Mouse (Mus musculus) forebrain, embryonic 11.5 days (tissue): Measurements from ENCODE around the gene Pcp4l1. TPM values are rescaled to one million over a fixed set of nuclear protein-coding genes. Genes with fewer than 3 reads are reported as not detected.

Experiments
- ATAC-seq: fragments of 200-750 bp; cut with Nextera tagmentation; replicated peaks from 2 replicates; pipeline ENCODE4 v1.8.0; 2017; ENCODE audit warnings: moderate TSS enrichment; ENCODE audit not compliant: low FRiP score
- DNase-seq: peaks from one replicate; pipeline ENCODE4 v3.0.0-alpha.2; 2017; ENCODE audit warnings: low spot score
- H3K27ac ChIP-seq: fragments of 300-500 bp; sonication (generic); 2 replicates; pipeline ENCODE4 v1.5.1; 2014; ENCODE audit warnings: low read depth, low read length
- H3K27me3 ChIP-seq: fragments of 300-500 bp; sonication (generic); 2 replicates; pipeline ENCODE4 v1.6.1; 2014; ENCODE audit warnings: mild to moderate bottlenecking, low read length, mixed read lengths; ENCODE audit not compliant: control insufficient read depth, insufficient read depth
- H3K36me3 ChIP-seq: fragments of 300-500 bp; sonication (generic); 2 replicates; pipeline ENCODE4 v1.6.1; 2014; ENCODE audit warnings: mild to moderate bottlenecking, low read length, moderate library complexity, mixed read lengths; ENCODE audit not compliant: control insufficient read depth, insufficient read depth
- H3K4me1 ChIP-seq: fragments of 300-500 bp; sonication (generic); replicated peaks from 2 replicates; pipeline ENCODE4 v1.6.1; 2014; ENCODE audit warnings: low read length, mixed read lengths; ENCODE audit not compliant: control insufficient read depth, insufficient read depth
- H3K4me2 ChIP-seq: fragments of 300-500 bp; sonication (generic); 2 replicates; pipeline ENCODE4 v1.6.1; 2014; ENCODE audit warnings: low read depth, mild to moderate bottlenecking, low read length, moderate library complexity, mixed read lengths; ENCODE audit not compliant: severe bottlenecking
- H3K4me3 ChIP-seq: fragments of 300-500 bp; sonication (generic); 2 replicates; pipeline ENCODE4 v1.5.1; 2014; ENCODE audit warnings: low read depth, low read length
- H3K9ac ChIP-seq: fragments of 300-500 bp; sonication (generic); 2 replicates; pipeline ENCODE4 v1.6.1; 2014; ENCODE audit warnings: low read length
- H3K9me3 ChIP-seq: fragments of 300-500 bp; sonication (generic); 2 replicates; pipeline ENCODE4 v1.6.1; 2016; ENCODE audit warnings: low read length, mixed read lengths; ENCODE audit not compliant: control insufficient read depth
- WGBS: fragments of 180-500 bp; shearing (Covaris S2); extraction: QIAGEN DNeasy Blood & Tissue Kit; methylation state at CpG from one replicate; pipeline ENCODE4 v1.1.7; 2014; 5-methylcytosine and 5-hydroxymethylcytosine counted together
- polyA plus RNA-seq: library from polyadenylated mRNA; unstranded; fragments of >200 nt; fragmentation: Nextera tagmentation; extraction: Ambion mirVana; gene quantifications from 2 replicates; pipeline ENCODE4 v1.2.1, GENCODE M21; 2014

The Pcp4l1 gene
- polyA plus RNA-seq, 1 experiment from 2014 or later: 7.3 TPM

- H3K36me3 ChIP-seq: no peaks in the 10 kb centered on the region
- no peak overlapping the region for H3K9ac ChIP-seq
- H3K27ac ChIP-seq: no peak overlapping the region
- no peaks in the 10 kb centered on the region for H3K9me3 ChIP-seq
- 92% methylated on average over 5 of the region's 5 CpGs for WGBS
- H3K4me1 ChIP-seq: no peaks in the 10 kb centered on the region
- H3K4me2 ChIP-seq: no peak overlapping the region
- no peak overlapping the region for H3K4me3 ChIP-seq
- no peak for ATAC-seq
- DNase-seq: no peak
- no peaks in the 10 kb centered on the region for H3K27me3 ChIP-seq
Measured at GRCm38 (mm10) chr1:171124398-171124797, 71.7 kb downstream of the Pcp4l1 start.

Other genes with a start within 250 kb of the Pcp4l1 start
- gene Fcgr2b, start 219.7 kb downstream of the Pcp4l1 start, polyA plus RNA-seq: 0.31 TPM in 1 of 2 replicates, not detected in the other
- 0.21 and 0.35 TPM in 2 replicates for gene Fcgr4, start 177.3 kb downstream of the Pcp4l1 start, polyA plus RNA-seq
- 4.3 TPM in 2 replicates for gene Fcgr3, start 131.3 kb downstream of the Pcp4l1 start, polyA plus RNA-seq
- 1.5 and 2.9 TPM in 2 replicates for gene Cfap126, start 82.3 kb downstream of the Pcp4l1 start, polyA plus RNA-seq
- 272 and 277 TPM in 2 replicates for gene Sdhc, start 45.7 kb downstream of the Pcp4l1 start, polyA plus RNA-seq
- 0.13 TPM in 1 of 2 replicates, not detected in the other for gene Mpz, start 45.6 kb downstream of the Pcp4l1 start, polyA plus RNA-seq
- gene Nr1i3, start 17.7 kb upstream of the Pcp4l1 start, polyA plus RNA-seq: 0.17 and 0.23 TPM in 2 replicates
- gene Tomm40l, start 26.2 kb upstream of the Pcp4l1 start, polyA plus RNA-seq: 31.6 and 39.2 TPM in 2 replicates
- gene Apoa2, start 28.8 kb upstream of the Pcp4l1 start, polyA plus RNA-seq: 1.6 and 1.9 TPM in 2 replicates
- 18.4 and 18.6 TPM in 2 replicates for gene Fcer1g, start 38.1 kb upstream of the Pcp4l1 start, polyA plus RNA-seq
- 6.6 and 7.1 TPM in 2 replicates for gene Adamts4, start 54.2 kb upstream of the Pcp4l1 start, polyA plus RNA-seq
- 257 and 264 TPM in 2 replicates for gene Ndufs2, start 55.1 kb upstream of the Pcp4l1 start, polyA plus RNA-seq
- 72.3 and 75.5 TPM in 2 replicates for gene B4galt3, start 74.1 kb upstream of the Pcp4l1 start, polyA plus RNA-seq
- 66.3 and 67.6 TPM in 2 replicates for gene Ppox, start 84.9 kb upstream of the Pcp4l1 start, polyA plus RNA-seq
- 110 and 114 TPM in 2 replicates for gene Usp21, start 91.7 kb upstream of the Pcp4l1 start, polyA plus RNA-seq
- 92.4 and 97.5 TPM in 2 replicates for gene Ufc1, start 98.8 kb upstream of the Pcp4l1 start, polyA plus RNA-seq
- 46.5 and 46.7 TPM in 2 replicates for gene Dedd, start 132.9 kb upstream of the Pcp4l1 start, polyA plus RNA-seq
- 31.7 and 35.6 TPM in 2 replicates for gene Nit1, start 149.4 kb upstream of the Pcp4l1 start, polyA plus RNA-seq
- 58.4 and 65.7 TPM in 2 replicates for gene Pfdn2, start 149.4 kb upstream of the Pcp4l1 start, polyA plus RNA-seq
- 1.7 and 2.3 TPM in 2 replicates for gene Klhdc9, start 164.5 kb upstream of the Pcp4l1 start, polyA plus RNA-seq
- gene Nectin4, start 173.8 kb upstream of the Pcp4l1 start, polyA plus RNA-seq: 0.90 and 1.2 TPM in 2 replicates
- gene Arhgap30, start 192.7 kb upstream of the Pcp4l1 start, polyA plus RNA-seq: 0.49 and 0.53 TPM in 2 replicates
- gene Usf1, start 215.0 kb upstream of the Pcp4l1 start, polyA plus RNA-seq: 152 and 170 TPM in 2 replicates
- gene Tstd1, start 222.6 kb upstream of the Pcp4l1 start, polyA plus RNA-seq: 4.1 and 5.6 TPM in 2 replicates
- gene F11r, start 241.3 kb upstream of the Pcp4l1 start, polyA plus RNA-seq: 12.8 and 13.4 TPM in 2 replicates